Mouse (Mus musculus) G1E (cell line): Measurements from ENCODE around the gene Basp1.

Experiments
- CTCF ChIP-seq: IDR thresholded peaks from 2 replicates; pipeline ENCODE4 v1.5.1; 2012; ENCODE audit warnings: low read depth, low read length, inconsistent platforms, mixed read lengths
- GATA1 ChIP-seq: IDR thresholded peaks from 2 replicates; pipeline ENCODE4 v1.6.1; 2012; ENCODE audit warnings: borderline replicate concordance, low read length, inconsistent platforms, mixed read lengths
- GATA2 ChIP-seq: IDR thresholded peaks from 2 replicates; pipeline ENCODE4 v1.6.1; 2012; ENCODE audit warnings: low read depth, low read length, inconsistent platforms, borderline replicate concordance
- POLR2AphosphoS5 ChIP-seq: IDR thresholded peaks from 2 replicates; pipeline ENCODE4 v1.6.1; 2012; ENCODE audit warnings: low read depth, low read length, inconsistent platforms; ENCODE audit not compliant: insufficient replicate concordance
- TAL1 ChIP-seq: conservative IDR thresholded peaks from 2 replicates; pipeline ENCODE4 v1.6.1; 2012; ENCODE audit warnings: low read depth, low read length, inconsistent platforms, mixed read lengths

- no peak for TF ChIP-seq CTCF
- TF ChIP-seq GATA1 = no peak
- TF ChIP-seq TAL1 = no peak
- no peak for TF ChIP-seq POLR2AphosphoS5
- no peak for TF ChIP-seq GATA2
Measured at GRCm38 (mm10) chr15:25360825-25361224, 52.7 kb downstream of the Basp1 start.
